Mouse (Mus musculus) retina, embryonic 14.5 days (tissue): ENCODE data around the gene Uqcrfs1.
A peak's percentile ranks its signal among the peaks of the same experiment; 100 is the strongest.

Experiments used
- DNase-seq: peaks from one replicate; pipeline ENCODE4 v3.0.0-alpha.2; 2015; ENCODE audit warnings: low spot score

The Uqcrfs1 gene

DNA sequence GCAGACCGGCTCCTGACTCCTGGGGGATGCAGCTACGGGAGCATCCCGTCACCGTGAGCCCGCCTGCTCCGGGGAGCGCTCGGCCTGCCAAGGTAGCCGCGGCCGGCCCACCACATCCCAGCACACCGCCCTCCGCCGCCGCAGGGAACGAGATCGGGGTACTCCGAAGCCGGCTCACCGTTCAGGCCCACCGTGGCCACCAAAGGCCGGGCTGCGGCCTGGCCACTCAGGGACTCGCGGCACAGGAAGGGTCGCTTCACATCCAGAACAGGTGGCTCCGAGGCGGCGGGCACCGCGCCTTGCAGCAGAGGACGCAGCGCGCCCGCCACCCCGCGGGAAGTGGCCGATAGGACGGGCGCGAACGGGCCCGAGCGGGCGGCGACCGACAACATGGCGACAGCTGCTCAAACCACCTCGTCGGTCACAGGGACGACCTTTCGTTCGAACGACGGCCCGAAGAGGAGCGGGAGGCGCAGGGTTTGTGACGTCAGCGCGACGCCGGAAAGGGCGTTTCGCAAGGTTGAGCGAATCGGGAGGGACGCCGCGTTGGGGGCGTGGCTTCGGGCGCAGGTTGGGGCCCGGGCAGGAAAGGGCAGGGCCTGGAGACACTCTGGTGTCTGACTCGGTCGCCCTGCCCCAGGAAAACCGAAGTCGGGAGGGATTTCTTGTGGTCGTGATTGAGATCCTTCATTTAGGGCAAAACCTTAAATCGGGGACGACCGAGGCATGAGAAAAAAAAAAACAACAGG lies at the start of gene Uqcrfs1:
Uqcrfs1 (minus strand) TSS at position 507 of the 749 bp plus-strand sequence.
- DNase-seq = peak; percentile 96

DNA sequence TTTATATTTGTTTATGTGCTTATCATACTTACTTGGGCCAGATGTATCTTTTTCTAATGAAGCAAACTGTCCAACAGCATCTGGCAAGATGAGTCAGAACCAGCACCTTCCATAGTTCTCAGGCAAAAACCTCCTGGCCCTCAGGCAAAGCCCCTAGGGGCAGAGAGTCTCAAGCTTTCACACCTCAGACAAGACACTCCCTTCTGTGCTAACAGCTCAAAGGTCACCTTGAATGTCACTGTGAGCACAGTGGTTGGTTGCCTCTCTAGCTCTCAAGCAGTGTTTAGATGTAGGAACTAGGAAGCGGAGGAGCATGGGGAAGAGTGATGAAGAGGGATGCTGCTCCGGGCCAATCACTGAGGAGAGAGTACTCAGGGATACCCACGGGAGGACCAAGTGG lies 40.6 kb upstream of the Uqcrfs1 start:
- DNase-seq = no peak

DNA sequence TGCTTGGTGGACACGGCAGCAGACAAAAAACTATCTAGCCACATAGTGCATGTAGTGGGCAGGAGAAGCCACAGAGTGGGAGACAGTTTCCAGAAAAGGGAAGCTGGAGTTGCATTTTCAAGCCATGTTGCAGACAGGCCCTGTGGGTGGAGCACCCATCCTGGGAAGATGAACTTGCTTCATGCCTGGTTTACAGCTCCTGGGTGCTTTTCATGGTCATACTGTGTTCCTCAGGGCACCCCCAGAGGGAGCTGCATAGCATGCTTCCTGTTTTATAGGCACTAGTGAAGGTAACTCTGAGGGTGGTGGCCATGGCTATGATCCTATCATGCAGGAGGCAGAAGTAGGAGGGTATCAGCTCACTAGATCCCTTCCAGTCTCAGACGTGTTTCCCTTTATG lies 37.4 kb upstream of the Uqcrfs1 start:
- no peak for DNase-seq

DNA sequence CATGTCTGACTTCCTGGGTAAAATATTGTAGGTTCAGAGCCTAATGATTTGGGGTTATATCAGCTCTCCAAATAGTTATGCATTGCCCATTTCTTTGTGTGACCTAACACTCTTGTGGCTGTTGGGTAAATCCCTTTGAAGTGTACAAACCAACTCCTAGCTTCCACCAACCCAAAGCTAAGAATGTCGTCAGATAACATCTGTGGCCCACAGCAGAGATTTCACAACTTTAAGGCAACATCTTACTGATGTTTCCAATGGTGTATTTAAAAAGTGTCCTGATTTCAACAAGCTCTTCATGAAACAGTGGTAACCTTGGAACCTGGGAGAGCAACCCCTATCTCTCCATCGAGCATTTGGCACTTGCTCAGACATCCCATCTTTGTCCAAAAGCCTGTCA lies 33.6 kb upstream of the Uqcrfs1 start:
- DNase-seq = no peak

DNA sequence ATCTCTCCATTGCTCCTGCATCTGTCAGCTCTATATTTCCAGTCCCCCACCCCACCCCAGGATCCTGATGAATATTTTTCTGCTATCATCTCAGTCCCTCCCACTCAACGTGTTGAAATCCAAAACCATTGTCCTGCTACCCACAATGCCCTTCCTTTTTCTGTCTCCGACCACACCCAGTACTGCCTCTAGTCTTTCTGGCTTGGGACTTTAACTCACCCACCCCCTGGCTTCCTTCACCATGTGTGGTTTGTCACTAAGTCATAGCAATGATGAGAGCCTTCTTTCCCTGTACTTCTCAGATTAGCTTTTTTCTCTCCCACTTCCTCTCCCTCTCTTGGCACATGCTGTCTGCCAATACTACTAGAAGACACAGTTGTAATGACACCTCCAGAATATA lies 31.7 kb upstream of the Uqcrfs1 start:
- no peak for DNase-seq

DNA sequence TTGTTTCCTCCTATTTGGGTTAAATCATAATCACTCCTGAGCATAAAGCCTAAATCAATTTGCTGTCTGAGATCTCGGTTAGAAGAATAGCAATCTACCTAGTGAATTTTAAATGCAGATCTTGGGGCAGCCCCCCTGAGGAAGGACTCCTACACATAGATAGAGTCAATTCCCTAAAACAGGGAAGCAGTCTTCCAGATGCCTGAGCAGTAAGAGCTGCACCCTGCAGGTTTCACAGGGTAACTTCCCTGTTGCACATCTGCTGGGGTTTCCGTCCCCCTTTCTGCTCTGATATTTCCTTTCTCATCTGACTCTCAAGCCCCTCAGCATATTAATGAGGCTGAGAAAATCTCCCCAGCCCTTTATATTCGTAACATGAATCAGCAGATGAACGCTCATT lies 27.8 kb upstream of the Uqcrfs1 start:
- DNase-seq = no peak

DNA sequence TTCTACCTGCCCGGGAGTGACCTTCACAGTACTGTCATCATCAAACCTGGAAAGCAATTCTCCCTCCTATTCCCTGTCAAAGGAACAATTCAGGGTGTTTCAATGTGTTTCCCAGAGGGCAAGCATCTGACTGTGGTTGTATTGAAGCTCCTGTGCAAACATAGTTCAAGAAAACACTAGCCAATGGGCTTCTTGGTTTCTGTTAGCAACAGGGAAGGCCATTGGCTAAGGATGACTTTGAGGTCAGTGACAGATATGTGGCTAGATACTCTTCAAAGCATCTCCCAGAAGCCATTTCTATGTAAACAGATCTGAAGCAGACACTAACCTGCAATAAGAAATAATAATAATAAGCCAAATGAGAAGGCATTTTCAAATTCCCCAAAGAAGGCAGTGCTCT lies 25.0 kb upstream of the Uqcrfs1 start:
- no peak for DNase-seq

DNA sequence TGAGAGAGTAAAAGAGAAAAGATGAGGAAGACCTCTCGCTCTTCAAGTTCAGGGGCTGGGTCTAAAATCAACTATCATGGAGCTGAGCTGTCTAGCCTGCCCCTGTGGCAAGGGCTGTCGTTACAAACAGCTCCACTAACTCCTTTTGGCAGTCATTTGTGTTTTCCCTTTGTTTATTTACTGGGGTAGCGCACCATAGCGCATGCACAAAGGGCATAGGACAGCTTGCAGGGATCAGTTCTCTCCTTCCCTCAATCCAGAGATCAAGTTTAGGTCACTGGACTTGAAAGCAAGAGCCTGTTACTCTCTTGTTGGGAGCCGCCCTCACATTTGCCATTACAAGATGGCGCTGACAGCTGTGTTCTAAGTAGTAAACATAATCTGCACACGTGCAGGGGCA lies 22.4 kb upstream of the Uqcrfs1 start:
- no peak for DNase-seq

DNA sequence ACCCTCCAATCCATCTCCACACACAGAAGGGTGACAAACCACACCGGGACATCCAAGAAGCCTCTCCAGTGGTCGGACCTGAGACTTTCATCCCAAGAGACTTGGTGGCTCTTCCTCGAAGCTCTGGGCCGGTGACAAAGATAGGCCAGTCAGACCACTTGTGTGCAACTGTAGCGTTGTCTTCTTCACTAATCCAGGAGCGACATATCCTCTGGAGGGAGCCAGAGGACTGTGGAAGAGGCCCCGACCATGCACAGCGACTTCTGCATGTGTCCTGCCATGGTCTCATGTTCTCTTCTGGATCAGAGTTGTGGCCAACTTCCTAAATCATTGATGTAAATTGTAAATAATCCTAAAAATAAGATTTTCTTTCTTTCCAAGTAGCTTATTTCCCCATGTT lies 21.6 kb upstream of the Uqcrfs1 start:
- peak; percentile 57 for DNase-seq

DNA sequence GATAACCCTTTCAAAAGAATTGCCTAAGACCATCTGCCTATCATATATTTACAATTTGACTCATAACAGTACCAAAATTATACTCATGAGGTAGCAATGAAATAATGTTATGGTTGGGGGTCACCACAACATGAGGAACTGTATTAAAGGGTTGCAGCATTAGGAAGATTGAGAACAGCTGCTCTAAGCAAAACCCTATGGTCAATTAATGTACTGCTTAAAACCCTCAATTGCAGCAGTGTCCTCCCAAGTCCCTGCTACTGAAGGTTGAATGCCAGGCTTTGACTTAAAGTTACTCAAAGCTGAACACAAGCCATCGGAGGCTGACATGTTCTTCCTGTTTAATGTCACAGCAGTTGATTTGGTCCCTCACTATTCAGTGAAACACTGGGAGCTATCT lies 15.4 kb upstream of the Uqcrfs1 start:
- no peak for DNase-seq

DNA sequence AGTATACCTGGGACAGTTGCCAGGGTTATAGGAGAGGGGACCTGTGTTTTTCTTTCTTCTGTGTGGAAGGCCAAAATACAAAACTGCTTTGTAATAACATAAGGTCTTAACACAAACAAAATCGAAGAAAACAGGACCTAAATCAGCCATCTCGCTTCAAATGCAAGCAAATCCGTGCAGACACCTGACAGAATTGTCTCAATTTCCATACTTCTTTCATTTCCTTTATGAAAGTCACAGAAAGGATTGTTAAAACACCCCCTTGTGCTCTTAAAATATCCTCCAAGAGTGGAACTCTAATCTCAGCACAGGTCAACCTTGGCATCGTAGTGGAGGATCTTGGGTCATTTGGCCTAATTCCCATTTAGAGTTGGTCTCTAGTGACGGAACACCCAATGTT lies 14.9 kb upstream of the Uqcrfs1 start:
- DNase-seq = no peak

DNA sequence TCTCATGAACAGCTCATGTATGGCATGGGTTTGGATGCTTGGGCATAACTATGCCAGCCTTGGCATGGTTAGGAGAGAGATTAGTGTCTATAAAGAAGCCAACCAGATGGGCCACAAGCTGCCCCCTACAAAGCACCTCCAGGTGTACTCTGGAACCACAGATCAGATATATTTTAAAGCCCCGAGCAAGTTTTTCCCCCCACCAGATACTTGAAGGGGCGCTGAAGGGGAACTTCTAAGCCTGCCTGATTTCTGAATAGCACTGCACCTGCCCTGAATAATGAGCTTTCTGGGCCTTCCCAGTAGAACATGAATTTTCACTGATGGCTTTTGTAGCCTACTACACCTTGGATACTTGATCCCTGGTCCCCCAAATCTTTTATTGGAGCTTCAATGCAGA lies 12.6 kb upstream of the Uqcrfs1 start:
- DNase-seq = no peak

DNA sequence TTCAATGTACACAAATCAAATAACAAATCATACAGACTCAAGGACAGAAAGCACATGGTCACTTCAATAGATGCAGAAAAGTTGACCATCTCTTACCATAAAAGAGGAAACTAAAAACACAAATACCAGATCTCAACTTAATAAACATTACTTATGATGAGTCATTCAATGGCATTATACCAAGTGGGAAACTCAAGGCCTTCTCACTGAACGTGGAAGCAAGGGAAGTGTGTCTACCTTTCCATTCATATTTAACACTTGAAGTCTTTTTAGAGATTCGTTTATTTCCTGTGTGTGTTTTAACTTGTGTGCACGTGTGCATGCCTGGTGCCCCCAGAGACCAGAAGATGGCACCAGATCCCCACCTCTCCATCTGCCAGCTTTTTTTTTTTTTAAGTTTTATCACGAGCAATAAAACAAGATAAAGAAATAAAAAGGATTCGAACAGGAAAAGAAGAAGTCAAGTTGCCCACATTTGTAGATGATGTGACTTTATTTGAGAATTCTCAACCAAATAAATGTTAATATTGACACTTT lies 8.0 kb upstream of the Uqcrfs1 start:
- DNase-seq = no peak

DNA sequence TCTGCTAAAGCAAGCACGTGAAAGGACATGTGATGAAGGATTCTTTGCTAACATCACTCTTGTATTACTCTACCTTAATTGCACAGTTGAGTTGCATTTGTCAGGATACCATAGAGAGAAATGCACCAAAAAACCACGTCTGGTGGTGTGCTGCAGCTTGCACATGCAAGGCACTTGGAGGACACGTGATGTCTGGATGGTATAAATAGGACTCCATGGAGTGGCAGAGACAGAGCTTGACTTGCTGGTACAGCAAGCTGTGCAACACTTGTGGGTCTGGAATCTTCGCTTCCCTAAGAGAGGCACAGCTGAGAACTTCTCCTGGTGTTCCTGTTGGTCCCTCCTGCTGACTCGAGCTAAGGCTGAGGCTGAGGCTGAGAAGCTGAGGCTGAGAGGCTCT lies 4.2 kb upstream of the Uqcrfs1 start:
- DNase-seq = no peak

DNA sequence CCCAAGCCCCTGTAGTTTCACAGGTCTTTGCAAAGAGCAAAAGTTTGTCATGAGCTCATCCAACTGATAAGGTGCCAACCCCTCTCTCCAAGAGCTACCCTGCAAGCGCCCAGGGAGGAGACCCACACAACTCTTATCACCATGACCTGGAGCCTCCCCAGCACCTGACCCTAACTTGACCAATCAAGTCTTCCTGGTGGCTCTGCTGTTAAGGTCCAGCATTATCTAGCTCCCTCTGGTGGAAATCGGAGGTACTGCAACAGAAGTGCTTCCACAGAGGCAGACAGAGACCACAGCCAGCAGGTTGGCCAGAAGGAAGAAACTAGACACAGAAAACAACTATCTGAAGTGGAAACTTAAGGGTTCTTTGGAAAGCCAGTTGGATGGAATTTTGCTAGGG lies 3.7 kb upstream of the Uqcrfs1 start:
- DNase-seq = peak; percentile 94

DNA sequence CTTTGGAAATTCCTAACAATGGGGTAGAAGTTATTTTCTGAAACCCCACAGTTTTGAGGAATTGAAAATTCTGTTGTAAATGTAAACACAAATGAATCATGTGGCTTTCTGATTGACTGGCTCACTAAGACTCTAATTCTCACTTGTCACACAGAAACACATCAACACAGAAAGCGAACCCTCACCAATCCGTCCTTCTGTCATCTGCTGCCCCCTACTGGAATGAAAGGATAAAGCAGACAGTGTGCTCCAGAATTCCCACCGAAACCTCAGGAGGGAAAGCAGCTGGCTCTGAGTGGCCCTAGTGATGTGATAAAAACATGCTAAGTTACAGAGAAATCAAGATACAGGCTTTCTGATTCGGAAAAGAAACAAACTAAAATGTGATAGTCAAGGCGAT lies 14.4 kb downstream of the Uqcrfs1 start:
- peak; percentile 88 for DNase-seq

DNA sequence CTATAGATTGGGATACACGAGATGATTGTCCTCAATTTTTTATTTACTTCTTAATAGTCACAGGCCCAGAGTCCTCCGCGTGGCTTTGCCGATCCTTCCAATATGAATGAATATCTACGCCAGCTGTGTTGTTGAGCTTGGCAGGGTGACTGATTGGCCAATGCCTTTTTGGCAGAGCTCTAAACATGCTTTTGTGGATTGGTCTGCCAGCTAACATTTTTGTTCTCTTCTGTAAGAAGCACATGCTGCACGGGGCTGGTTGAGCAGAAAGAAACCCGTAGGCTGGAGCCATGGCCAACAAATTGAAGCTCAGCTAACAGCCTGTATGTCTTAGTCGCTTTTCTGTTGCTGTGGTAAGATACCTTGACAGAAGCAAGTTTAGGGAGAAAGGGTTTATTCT lies 20.2 kb downstream of the Uqcrfs1 start:
- DNase-seq = no peak

DNA sequence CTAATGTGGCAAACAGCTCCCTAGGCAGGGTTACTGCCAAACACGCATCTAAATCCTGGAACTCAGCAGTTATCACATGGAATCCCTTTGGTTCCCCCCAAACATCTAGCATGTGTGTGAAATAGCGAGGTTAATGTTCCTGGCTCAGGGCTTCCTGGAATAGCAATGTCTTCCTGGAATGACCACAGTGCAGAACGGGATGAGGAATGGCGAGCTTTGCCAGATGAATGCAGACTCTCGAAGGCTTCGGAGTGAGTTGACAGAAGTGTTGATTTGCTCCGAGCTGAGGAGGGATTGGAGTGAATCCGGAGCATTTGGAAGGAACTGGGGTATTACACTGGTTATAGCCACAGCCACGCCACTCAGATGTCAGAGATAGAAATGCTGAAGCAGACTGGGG lies 21.2 kb downstream of the Uqcrfs1 start:
- no peak for DNase-seq

DNA sequence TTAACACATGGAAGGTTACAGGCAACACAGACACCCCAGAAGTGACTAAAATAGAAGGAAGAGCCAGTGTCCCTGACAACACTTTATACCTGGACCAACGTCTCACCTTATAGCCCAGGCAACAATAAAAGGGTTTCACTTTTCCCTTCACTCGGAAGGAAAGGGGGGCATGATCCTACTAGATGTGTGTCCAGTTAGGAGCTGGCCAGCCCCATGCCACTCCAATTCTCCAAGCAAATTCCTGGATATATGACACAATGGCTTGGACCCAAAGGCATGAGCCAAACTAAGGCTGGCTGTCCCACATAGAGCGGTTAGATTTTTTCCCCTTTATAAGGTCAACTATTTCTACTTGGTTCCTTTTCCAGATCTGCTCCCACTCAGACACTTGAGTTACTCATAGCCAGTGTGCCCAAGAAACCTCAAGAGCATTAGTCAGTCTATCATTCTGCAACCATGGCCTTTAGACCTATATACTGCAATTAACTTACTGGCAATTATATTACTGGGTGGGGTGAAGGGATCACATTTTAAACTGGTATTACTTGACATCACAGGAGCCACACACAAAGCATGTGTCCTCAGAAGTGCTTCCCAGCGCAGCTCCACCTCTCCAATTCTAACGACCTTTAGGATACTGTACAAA lies 21.8 kb downstream of the Uqcrfs1 start:
- DNase-seq = no peak

DNA sequence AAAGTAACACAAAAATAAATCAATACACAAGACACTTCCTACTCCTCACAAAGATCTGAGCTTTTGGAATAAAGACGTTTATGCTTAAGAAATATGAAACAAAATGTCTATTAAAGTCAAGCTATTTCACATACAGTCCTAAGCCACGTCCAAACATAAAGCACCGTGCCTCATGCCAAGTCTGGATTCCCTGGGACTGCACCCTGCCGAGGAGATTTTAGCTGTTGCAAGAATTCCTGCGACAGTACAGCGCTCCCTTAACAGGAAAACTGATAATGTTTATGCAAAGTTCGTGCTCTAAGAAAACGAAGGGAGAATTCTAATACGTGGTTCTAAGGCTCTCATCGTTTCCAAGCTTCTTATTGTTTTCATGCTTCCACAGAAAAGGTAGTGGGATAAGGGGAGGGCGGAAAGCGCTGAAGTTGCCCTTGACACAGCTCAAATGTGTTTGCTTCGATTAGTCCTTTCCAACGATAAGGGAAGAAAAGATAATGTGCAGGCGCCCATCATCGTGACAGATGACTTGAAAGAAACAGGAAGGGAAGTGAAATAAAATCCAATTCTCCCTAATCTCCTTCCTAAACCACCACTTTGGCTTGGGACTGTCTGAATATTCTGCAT lies 23.8 kb downstream of the Uqcrfs1 start:
- DNase-seq = no peak

DNA sequence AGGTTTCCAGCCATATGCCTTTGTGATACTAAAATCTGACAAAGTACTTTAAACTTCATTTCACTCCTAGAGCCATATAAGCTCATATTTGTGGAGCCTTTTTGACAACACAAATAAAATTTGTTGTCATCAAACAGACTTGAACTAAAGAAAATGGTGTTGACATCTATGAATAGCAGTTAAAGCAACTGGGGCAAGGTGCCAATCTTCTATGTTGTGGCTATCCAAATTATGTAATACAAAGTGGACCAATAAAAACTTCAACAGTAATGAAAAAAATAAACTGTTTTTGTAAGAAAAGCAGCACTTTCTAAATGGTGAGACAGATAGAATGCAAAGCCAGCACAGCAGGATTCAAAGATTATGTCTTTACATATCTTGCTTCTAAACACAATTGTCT lies 27.0 kb downstream of the Uqcrfs1 start:
- no peak for DNase-seq

DNA sequence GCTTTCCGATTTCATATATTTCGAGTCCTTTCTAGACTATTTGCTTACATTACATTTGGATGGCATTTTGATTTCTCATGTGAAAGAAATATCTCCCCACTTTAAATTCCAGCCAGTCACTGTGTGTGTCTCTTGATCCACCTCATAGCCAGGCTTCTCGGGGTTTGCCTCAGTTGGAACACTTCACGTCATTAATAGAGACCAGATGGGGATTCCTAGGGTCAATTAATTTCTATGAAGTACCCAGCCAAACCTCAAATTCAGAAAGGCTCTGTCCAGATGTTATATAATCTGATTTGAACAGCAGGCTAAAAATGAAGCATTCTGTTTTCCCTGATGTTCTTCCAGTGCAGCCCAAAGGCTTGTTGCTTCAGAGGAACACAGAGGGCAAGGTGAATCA lies 37.5 kb downstream of the Uqcrfs1 start:
- DNase-seq = no peak

DNA sequence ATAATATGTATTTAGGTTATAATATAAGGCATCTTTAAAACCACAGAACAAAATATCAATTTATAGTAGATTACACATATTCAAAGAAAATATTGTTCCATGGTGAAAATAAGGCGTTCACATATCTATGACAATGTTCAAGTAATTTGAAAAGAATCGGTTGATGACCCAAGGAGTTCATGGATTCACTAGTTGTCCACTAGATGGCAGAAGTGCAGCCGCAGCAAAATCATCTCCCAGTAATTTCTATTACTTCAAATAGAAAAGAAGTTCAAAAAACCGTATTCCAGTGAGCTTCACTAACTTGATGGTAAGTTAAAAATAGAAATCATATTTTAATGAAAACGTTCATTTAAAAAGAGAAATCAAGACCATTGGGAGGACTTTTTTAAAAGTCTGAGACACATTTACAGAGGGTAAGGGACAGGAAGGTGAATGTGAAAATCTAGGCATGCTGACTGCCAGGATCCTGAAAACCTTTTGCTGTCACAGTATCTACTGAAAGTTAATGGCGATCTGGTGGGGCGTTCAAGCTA lies 43.2 kb downstream of the Uqcrfs1 start:
- peak; percentile 64 for DNase-seq
